Mouse (Mus musculus) gastrocnemius, postnatal 25 days (tissue): ENCODE data around the gene AC129217.1. TPM values are rescaled to one million over a fixed set of nuclear protein-coding genes. Genes with fewer than 3 reads are reported as not detected.

Experiments used
- DNase-seq: peaks from one replicate; pipeline ENCODE4 v3.0.0; 2022
- microRNA-seq, 2 experiments: library from miRNA; unstranded; fragments of <30 nt; microRNA quantifications; one replicate each; pipeline ENCODE4 v1.2.0; 2021; ENCODE audit warnings: borderline replicate concordance in 2 of 2
- total RNA-seq, 2 experiments: library from RNA; stranded (reverse); gene quantifications; 1 replicate in 1 of 2; 2 replicates in 1 of 2; pipeline ENCODE4 v1.2.3; 2021

The AC129217.1 gene
- total RNA-seq, 2 experiments from 2014 or later = not detected

DNA sequence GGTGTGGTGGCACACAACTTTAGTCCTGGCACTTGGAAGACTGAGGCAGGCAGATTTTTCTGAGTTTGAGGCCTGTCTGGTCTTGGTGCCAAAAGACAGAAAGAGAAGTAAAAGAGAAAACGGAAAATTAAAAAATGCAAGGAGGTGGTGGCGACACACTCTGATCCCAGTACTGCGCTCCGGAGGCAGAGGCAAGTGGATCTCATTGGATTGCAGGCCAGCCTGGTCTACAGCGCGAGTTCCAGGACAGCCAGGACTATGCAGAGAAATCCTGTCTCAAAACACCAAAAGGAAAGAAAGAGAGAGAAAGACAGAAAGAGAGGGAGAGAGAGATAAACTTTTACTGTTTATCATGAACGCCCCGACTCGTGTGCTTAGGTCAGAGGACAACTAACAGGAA is 41.3 kb downstream of the AC129217.1 start:
- DNase-seq = no peak

- DNase-seq = peak; percentile 98
These were observed 42.0 kb downstream of the AC129217.1 start, which contains the start of gene Ubxn1 for GRCm38 (mm10) chr19:8871267-8872186. Ubxn1 (plus strand) TSS chr19:8871496.

- no peak for DNase-seq
These were observed 42.8 kb downstream of the AC129217.1 start for GRCm38 (mm10) chr19:8872266-8872840.

DNA sequence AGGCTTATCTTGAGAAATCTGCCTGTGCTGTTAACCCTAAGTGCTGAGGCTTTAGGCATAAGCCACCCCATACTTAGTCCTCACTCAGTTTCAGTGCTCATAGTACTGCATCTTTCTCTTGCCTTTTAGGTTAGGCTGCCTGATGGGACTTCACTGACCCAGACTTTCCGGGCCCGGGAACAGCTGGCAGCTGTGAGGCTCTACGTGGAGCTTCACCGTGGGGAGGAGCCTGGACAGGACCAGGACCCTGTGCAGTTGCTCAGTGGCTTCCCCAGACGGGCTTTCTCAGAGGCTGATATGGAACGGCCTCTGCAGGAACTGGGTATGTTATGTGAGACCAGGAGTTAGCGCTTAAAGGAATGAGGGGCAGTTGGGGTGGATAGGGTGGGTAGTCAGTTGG is 45.5 kb downstream of the AC129217.1 start:
- DNase-seq = no peak

DNA sequence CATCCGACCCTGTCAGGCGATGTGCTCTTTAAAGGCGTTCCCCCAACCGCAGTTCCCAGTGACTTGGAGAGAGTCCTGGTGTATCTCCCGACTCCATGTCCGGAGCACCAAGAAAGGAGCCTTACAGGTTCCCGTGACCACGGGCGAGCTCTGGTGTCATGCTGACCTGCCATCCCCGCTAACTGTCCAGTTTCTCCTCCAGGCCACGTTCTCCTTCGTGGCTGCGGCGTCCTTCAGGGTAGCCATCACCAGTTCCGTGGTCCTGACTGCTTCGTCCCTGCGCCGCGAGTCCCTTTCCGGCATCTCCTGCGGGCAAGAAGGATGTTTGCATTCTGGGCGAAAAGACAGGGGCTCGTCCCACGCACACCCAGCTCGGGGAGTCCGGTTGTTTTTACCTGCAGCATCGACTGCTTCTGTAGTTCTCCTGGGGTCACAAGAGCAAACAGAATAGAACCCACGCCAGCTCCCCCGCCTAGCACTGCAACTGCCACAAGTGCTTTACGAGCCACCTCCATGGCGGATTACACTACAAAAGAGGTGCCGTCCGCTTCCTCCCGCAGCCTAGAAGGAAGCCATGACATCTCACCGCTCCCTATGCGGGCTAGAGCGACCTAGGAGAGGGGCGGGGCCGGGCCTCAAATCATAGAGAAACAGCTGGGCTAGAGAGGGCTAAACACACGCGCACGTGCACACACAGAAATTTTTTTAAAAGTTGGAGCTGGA is 50.9 kb downstream of the AC129217.1 start, which contains the start of gene Uqcc3:
Gene Uqcc3, minus strand, starts transcription at position 613 of the 723 bp plus-strand sequence.
- DNase-seq = peak; percentile 88

DNA sequence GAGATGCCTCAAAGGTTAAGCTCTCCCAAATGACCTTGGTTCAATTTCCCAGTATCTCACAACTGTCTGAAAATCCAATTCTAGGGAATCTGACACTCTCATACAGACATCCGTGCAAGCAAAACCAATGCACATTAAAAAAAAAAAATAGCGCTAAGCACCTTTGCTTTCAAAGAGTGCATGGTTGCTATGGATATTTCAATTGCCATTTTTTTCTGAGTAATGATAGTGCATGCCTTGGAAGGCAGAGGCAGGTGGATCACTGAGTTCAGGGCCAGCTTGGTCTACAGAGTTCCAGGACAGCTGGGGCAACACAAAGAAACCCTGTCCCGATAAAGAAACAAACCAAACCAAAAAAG is 51.4 kb downstream of the AC129217.1 start:
- DNase-seq = no peak

DNA sequence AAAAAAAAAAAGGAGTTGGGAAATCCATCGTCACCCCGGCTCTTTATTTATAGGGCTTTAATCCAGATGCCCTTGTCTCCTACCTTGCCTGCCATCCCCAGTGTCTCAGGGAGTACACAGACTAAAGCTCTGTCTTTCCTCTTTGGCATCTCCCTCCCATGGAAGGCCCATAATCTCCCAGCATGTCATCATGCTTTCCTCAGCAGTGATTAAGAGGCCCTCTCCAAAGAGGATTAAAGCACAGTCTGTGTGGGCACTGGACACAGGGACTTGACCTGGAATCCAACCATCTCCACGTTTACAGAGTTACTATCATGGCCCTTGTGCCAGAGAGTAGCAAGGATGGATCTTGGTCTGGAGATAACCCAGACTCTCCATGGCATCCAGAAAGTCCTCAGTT is 54.0 kb downstream of the AC129217.1 start, which contains the start of the genes Lbhd1 and Gm49403:
Gene Lbhd1, plus strand, starts transcription at position 117 of the 400 bp plus-strand sequence.
Gene Gm49403, plus strand, starts transcription at position 315 of the 400 bp plus-strand sequence.
- DNase-seq = no peak

- DNase-seq = no peak
These were observed 57.5 kb downstream of the AC129217.1 start for GRCm38 (mm10) chr19:8886916-8887584.

DNA sequence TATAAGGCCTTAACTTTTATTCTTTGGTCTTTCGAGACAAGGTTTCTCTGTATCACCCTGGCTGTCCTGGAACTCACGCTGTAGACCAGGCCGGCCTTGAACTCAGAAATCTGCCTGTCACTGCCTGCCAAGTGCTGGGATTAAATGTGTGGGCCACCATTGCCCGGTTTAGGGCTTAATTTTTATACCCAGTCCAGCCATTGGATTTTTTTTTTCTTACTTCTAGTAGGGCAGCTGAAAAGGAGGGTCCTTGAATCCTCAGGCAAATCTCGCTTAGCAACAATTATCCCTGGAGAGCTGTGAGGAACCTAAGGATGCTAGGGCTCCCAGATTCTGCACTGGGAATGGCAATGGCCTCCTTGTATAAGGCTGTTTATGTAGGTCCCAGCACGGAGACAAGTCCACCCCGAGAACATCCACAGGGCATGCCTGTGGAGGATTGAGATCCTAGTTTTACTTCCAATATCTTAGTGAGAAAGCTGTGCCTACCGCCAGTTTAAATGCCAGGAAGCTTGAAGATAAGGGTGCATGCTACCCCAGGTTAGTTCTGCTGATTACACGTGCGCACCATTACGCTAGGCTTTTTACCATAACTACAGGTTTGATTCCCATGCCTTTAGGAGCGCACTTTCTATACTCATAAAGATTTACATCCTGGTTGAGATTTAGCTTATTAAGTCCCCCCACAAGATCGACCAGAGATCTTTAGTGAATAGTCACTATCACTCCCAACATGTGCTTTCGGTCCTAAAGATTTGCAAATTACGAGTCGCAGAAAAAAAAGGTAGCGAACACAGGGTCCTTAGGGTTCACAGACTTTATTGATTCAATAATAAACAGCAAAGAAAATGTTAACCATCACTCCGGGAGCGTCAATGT is 58.3 kb downstream of the AC129217.1 start:
- DNase-seq = no peak

DNA sequence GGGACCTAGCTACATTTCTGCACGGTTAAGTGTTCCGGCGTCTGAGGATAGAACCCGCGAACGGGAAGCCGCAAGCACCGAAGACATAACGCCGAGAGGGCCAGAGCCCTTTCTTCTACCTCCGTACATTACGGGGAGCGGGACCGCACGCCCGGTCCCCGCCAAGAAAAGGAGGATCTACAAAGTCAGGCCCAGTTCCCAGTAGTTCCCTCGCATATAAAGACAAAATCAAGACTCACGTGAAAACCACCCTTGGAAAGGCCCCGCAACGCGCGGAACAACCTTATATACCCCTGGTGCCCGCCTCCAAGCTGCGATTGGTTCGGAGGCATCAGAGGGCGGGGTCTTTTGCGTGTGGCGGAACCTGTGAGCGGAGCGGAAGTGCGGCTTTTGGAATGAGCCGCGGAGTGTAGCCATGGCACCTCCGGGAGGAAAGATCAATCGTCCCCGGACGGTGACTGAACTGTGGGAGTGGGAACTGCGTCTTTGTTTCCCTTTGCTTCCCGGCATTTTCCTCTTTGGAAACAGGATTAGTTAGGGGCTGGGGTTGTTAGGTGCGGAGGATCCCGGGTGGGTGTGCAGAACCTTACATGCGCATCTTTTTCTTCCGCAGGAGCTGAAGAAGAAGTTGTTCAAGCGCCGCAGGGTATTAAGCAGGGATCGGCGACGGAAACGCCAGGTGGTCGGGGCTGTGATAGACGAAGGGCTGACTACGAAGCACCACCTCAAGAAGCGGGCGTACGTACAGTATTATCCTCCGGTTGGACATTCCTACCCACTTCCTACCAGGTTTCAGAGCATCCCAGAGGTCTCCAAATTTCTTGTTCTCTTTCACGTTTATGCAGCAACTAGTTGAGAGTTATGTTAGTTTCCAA is 59.2 kb downstream of the AC129217.1 start, which contains the start of the genes 1810009A15Rik and Gm49416:
Gene 1810009A15Rik, plus strand, starts transcription at position 343 of the 875 bp plus-strand sequence.
Gene Gm49416, plus strand, starts transcription at position 416 of the 875 bp plus-strand sequence.
- DNase-seq = peak; percentile 93

Small RNA genes lying within 50 kb of the gene (microRNA-seq; reads per million reads assigned to microRNA genes)
- 0 to 0.74 reads per million in 2 experiments for gene Mir5136

Other genes starting within 250 kb of the AC129217.1 start
- not detected for gene Slc22a8, start 238.5 kb upstream of the AC129217.1 start, total RNA-seq
- gene Slc22a6, start 211.7 kb upstream of the AC129217.1 start, total RNA-seq = not detected
- not detected for gene Chrm1, start 166.0 kb upstream of the AC129217.1 start, total RNA-seq
- 10 to 100 TPM; 26.7 to 34.6 TPM for gene Slc3a2, start 106.4 kb upstream of the AC129217.1 start, total RNA-seq
- gene Wdr74, start 93.9 kb upstream of the AC129217.1 start, total RNA-seq = 10 to 100 TPM; 16.9 to 18.2 TPM
- not detected for gene 1700092M07Rik, start 89.1 kb upstream of the AC129217.1 start, total RNA-seq
- gene Stx5a, start 88.4 kb upstream of the AC129217.1 start, total RNA-seq = 10 to 100 TPM; 20.9 to 21.6 TPM
- gene Nxf1, start 72.7 kb upstream of the AC129217.1 start, total RNA-seq = 10 to 100 TPM; 32.4 to 33.8 TPM
- gene Tmem223, start 58.8 kb upstream of the AC129217.1 start, total RNA-seq = 10 to 100 TPM; 82.8 to 87.5 TPM
- gene Tmem179b, start 55.3 kb upstream of the AC129217.1 start, total RNA-seq = 1 to 10 TPM; 8.3 to 9.8 TPM
- gene Taf6l, start 43.4 kb upstream of the AC129217.1 start, total RNA-seq = 1 to 10 TPM; 4.8 to 5.8 TPM
- gene Polr2g, start 31.2 kb upstream of the AC129217.1 start, total RNA-seq = 10 to 100 TPM; 29.3 to 34.7 TPM
- gene Zbtb3, start 27.2 kb upstream of the AC129217.1 start, total RNA-seq = under 1 TPM; 0.43 to 0.56 TPM
- gene Ttc9c, start 10.4 kb upstream of the AC129217.1 start, total RNA-seq = 10 to 100 TPM; 10.9 to 13.1 TPM
- gene Hnrnpul2, start 9.8 kb upstream of the AC129217.1 start, total RNA-seq = 10 to 100 TPM; 34.7 to 38.6 TPM
- gene Bscl2, start 7.7 kb downstream of the AC129217.1 start, total RNA-seq = 10 to 100 TPM; 15.7 to 20.8 TPM
- not detected for gene Gng3, start 9.4 kb downstream of the AC129217.1 start, total RNA-seq
- gene Lrrn4cl, start 21.0 kb downstream of the AC129217.1 start, total RNA-seq = 10 to 100 TPM in 1 of 2 experiments, 1 to 10 TPM in 1; 6.8 to 10.9 TPM
- gene Ubxn1, start 41.7 kb downstream of the AC129217.1 start, total RNA-seq = 100 to 1,000 TPM; 190 to 208 TPM
- gene Uqcc3, start 51.1 kb downstream of the AC129217.1 start, total RNA-seq = 10 to 100 TPM; 50.8 to 57.0 TPM
- gene Lbhd1, start 54.0 kb downstream of the AC129217.1 start, total RNA-seq = 10 to 100 TPM in 1 of 2 experiments, 1 to 10 TPM in 1; 4.8 to 10.3 TPM
- not detected for gene Gm49403, start 54.2 kb downstream of the AC129217.1 start, total RNA-seq
- gene 1810009A15Rik, start 59.1 kb downstream of the AC129217.1 start, total RNA-seq = 10 to 100 TPM; 13.1 to 18.0 TPM
- gene Gm49416, start 59.2 kb downstream of the AC129217.1 start, total RNA-seq = not detected
- gene Ints5, start 63.2 kb downstream of the AC129217.1 start, total RNA-seq = 1 to 10 TPM; 8.3 to 9.4 TPM
- gene Ganab, start 68.3 kb downstream of the AC129217.1 start, total RNA-seq = 10 to 100 TPM; 23.1 to 25.9 TPM
- gene B3gat3, start 90.6 kb downstream of the AC129217.1 start, total RNA-seq = 10 to 100 TPM; 27.2 to 28.3 TPM
- gene Rom1, start 99.6 kb downstream of the AC129217.1 start, total RNA-seq = 10 to 100 TPM in 1 of 2 experiments, 1 to 10 TPM in 1; 6.7 to 18.4 TPM
- gene Eml3, start 99.8 kb downstream of the AC129217.1 start, total RNA-seq = 1 to 10 TPM; 6.0 to 7.2 TPM
- gene Mta2, start 112.1 kb downstream of the AC129217.1 start, total RNA-seq = 10 to 100 TPM; 19.5 to 21.9 TPM
- gene Tut1, start 124.1 kb downstream of the AC129217.1 start, total RNA-seq = 1 to 10 TPM; 5.7 to 7.2 TPM
- 100 to 1,000 TPM; 464 to 492 TPM for gene Eef1g, start 137.3 kb downstream of the AC129217.1 start, total RNA-seq
- gene Ahnak, start 159.5 kb downstream of the AC129217.1 start, total RNA-seq = 100 to 1,000 TPM; 183 to 204 TPM